In genomic region chr17:27573772-27574320, GRCm38 (mm10) we compare ENCODE assay signal across 20 mouse cellular contexts. TPM values are rescaled to one million over a fixed set of nuclear protein-coding genes. Genes with fewer than 3 reads are reported as not detected.
A peak's percentile ranks its signal among the peaks of the same experiment; 100 is the strongest.
DNase-seq lines count a peak whose midpoint lies in the region; ATAC-seq and TF ChIP-seq lines count a peak whose summit lies in the region.
"Had no signal": no experiment of that assay in that cellular context is flagged by ENCODE, and none has a peak within 500 bp of the region (broad histone marks: within the 10 kb centered on the region; RNA-seq: fewer than 3 reads in every experiment).

No protein-coding gene starts in this region.

- peaks cover 13% of the 10 kb centered on the region for H3K4me1 ChIP-seq in lung, embryonic 16.5 days (replicated peaks; ENCODE audit: control insufficient read depth, insufficient read depth, low read length)
- H3K4me1 ChIP-seq in lung, postnatal 0 days (ENCODE audit: insufficient read depth, low read depth, low read length) = no peaks in the 10 kb centered on the region
- peaks cover 9% of the 10 kb centered on the region for H3K4me1 ChIP-seq in liver, embryonic 16.5 days (ENCODE audit: control insufficient read depth, low read depth, low read length)
- H3K4me1 ChIP-seq: forebrain, embryonic 12.5 days; kidney, embryonic 15.5 days; neural tube, embryonic 12.5 days had no signal

- H3K4me3 ChIP-seq in lung, embryonic 16.5 days (ENCODE audit: low read length) = no peak overlapping the region
- H3K4me3 ChIP-seq in lung, postnatal 0 days (ENCODE audit: low read depth, low read length) = no peak overlapping the region
- no peak overlapping the region for H3K4me3 ChIP-seq in liver, embryonic 16.5 days (ENCODE audit: low read depth, low read length)
- H3K4me3 ChIP-seq: forebrain, embryonic 12.5 days; kidney, embryonic 15.5 days; limb, embryonic 15.5 days; neural tube, embryonic 12.5 days had no signal

- no peak for TF ChIP-seq EP300 in lung, postnatal 0 days (IDR thresholded peaks at IDR 0.05)

- H3K9ac ChIP-seq in lung, embryonic 16.5 days (ENCODE audit: low read length) = no peak overlapping the region
- H3K9ac ChIP-seq in lung, postnatal 0 days (replicated peaks; ENCODE audit: low read depth) = no peak overlapping the region
- H3K9ac ChIP-seq in liver, embryonic 16.5 days (ENCODE audit: low read depth, low read length) = no peak overlapping the region
- H3K9ac ChIP-seq: forebrain, embryonic 12.5 days; hindbrain, embryonic 14.5 days; kidney, embryonic 15.5 days; limb, embryonic 15.5 days; neural tube, embryonic 12.5 days had no signal

- peaks cover 4% of the 10 kb centered on the region; the same call in 1 of the 2 replicates for H3K36me3 ChIP-seq in lung, embryonic 16.5 days (ENCODE audit: control insufficient read depth, insufficient read depth, low read length)
- H3K36me3 ChIP-seq in lung, postnatal 0 days (ENCODE audit: insufficient read depth, low read length) = no peaks in the 10 kb centered on the region
- H3K36me3 ChIP-seq in liver, embryonic 16.5 days (ENCODE audit: control insufficient read depth, insufficient read depth) = no peaks in the 10 kb centered on the region

- no peak overlapping the region for H3K4me2 ChIP-seq in lung, embryonic 16.5 days (ENCODE audit: low read depth, low read length)
- no peak overlapping the region for H3K4me2 ChIP-seq in lung, postnatal 0 days (replicated peaks; ENCODE audit: low read depth, low read length)
- H3K4me2 ChIP-seq in liver, embryonic 16.5 days (ENCODE audit: low read depth, low read length) = no peak overlapping the region
- H3K4me2 ChIP-seq: forebrain, embryonic 12.5 days; hindbrain, embryonic 14.5 days; kidney, embryonic 15.5 days; limb, embryonic 15.5 days; midbrain, embryonic 11.5 days; neural tube, embryonic 12.5 days had no signal

- DNase-seq in cerebellum, adult 9-11 months = peak; percentile 67
- DNase-seq in cerebellum, postnatal 36 days = no peak
- DNase-seq in lung, postnatal 0 days (ENCODE audit: low spot score) = no peak
- no peak for DNase-seq in ovary, postnatal 36 days (ENCODE audit: low spot score)
- DNase-seq in urinary bladder, adult 2 months (ENCODE audit: low spot score) = no peak
- DNase-seq: adrenal gland, postnatal 14 days; cerebellum, postnatal 25 days; gastrocnemius, postnatal 25 days; lung, postnatal 14 days; thymus, postnatal 14 days had no signal

- no peak for ATAC-seq in lung, embryonic 16.5 days (ENCODE audit: low read depth)
- no peak for ATAC-seq in lung, postnatal 0 days
- ATAC-seq in liver, embryonic 16.5 days (ENCODE audit: low read depth) = 0 out of 2 replicates have a peak, but pooled peaks have one; percentile 37
- ATAC-seq: CD4-positive, CD25-positive, alpha-beta regulatory T cell, adult 4 months; intestine, postnatal 0 days had no signal

- WGBS in lung, embryonic 16.5 days = 79% methylated on average over 10 of the region's 10 CpGs
- 84% methylated on average over 10 of the region's 10 CpGs for WGBS in lung, postnatal 0 days
- WGBS in liver, embryonic 16.5 days (ENCODE audit: insufficient replicate concordance) = 36% methylated on average over 10 of the region's 10 CpGs

- no peak for TF ChIP-seq CTCF in lung, postnatal 0 days (IDR thresholded peaks at IDR 0.05)

- H3K27ac ChIP-seq in lung, embryonic 16.5 days (ENCODE audit: low read length) = peak overlapping the region; percentile 27; the same call in 1 of the 2 replicates
- no peak overlapping the region for H3K27ac ChIP-seq in lung, postnatal 0 days (ENCODE audit: low read length)
- H3K27ac ChIP-seq in liver, embryonic 16.5 days (ENCODE audit: low read length) = no peak overlapping the region
- H3K27ac ChIP-seq: forebrain, embryonic 12.5 days; hindbrain, embryonic 14.5 days; kidney, embryonic 15.5 days; neural tube, embryonic 12.5 days had no signal

- no peaks in the 10 kb centered on the region for H3K27me3 ChIP-seq in lung, embryonic 16.5 days (ENCODE audit: control insufficient read depth, insufficient read depth, low read depth, low read length)
- H3K27me3 ChIP-seq in lung, postnatal 0 days (replicated peaks; ENCODE audit: insufficient read depth, low read length) = no peaks in the 10 kb centered on the region
- no peaks in the 10 kb centered on the region for H3K27me3 ChIP-seq in liver, embryonic 16.5 days (ENCODE audit: control insufficient read depth, insufficient read depth, low read depth, low read length)
- H3K27me3 ChIP-seq: forebrain, embryonic 12.5 days; kidney, embryonic 15.5 days; limb, embryonic 15.5 days; neural tube, embryonic 12.5 days had no signal

- no peaks in the 10 kb centered on the region for H3K9me3 ChIP-seq in lung, embryonic 16.5 days (ENCODE audit: control insufficient read depth, low read length)
- no peaks in the 10 kb centered on the region for H3K9me3 ChIP-seq in lung, postnatal 0 days (ENCODE audit: low read length)
- H3K9me3 ChIP-seq in liver, embryonic 16.5 days (replicated peaks; ENCODE audit: control insufficient read depth, low read length) = no peaks in the 10 kb centered on the region
- H3K9me3 ChIP-seq: forebrain, embryonic 12.5 days; kidney, embryonic 15.5 days; limb, embryonic 15.5 days; neural tube, embryonic 12.5 days had no signal

RNA-seq across cellular contexts. Expression of gene AI413582, which starts 8.3 kb away (rescaled TPM):
- polyA plus RNA-seq in lung, embryonic 16.5 days (2015; fragmentation: Nextera tagmentation; extraction: Ambion mirVana) = 17.6 and 19.1 TPM in 2 replicates
- polyA plus RNA-seq in lung, postnatal 0 days (2015; fragmentation: Nextera tagmentation; extraction: Ambion mirVana) = 30.8 and 38.6 TPM in 2 replicates
- 10.5 and 10.7 TPM in 2 replicates for polyA plus RNA-seq in liver, embryonic 16.5 days (2015; fragmentation: Nextera tagmentation; extraction: Ambion mirVana)
- polyA plus RNA-seq in urinary bladder, adult 2 months (2012; rRNA removed) = 34.8 and 48.7 TPM in 2 replicates

RNA-seq across cellular contexts. Expression of gene Hmga1, which starts 17.5 kb away (rescaled TPM):
- polyA plus RNA-seq in lung, embryonic 16.5 days (2015; fragmentation: Nextera tagmentation; extraction: Ambion mirVana) = 195 and 215 TPM in 2 replicates
- polyA plus RNA-seq in lung, postnatal 0 days (2015; fragmentation: Nextera tagmentation; extraction: Ambion mirVana) = 41.2 and 50.6 TPM in 2 replicates
- polyA plus RNA-seq in liver, embryonic 16.5 days (2015; fragmentation: Nextera tagmentation; extraction: Ambion mirVana) = 98.3 and 104 TPM in 2 replicates
- 55.1 and 65.1 TPM in 2 replicates for polyA plus RNA-seq in urinary bladder, adult 2 months (2012; rRNA removed)

RNA-seq across cellular contexts. Expression of gene Nudt3, which starts 49.4 kb away (rescaled TPM):
- polyA plus RNA-seq in lung, embryonic 16.5 days (2015; fragmentation: Nextera tagmentation; extraction: Ambion mirVana) = 73.6 and 75.8 TPM in 2 replicates
- 47.6 and 54.1 TPM in 2 replicates for polyA plus RNA-seq in lung, postnatal 0 days (2015; fragmentation: Nextera tagmentation; extraction: Ambion mirVana)
- 19.2 and 20.5 TPM in 2 replicates for polyA plus RNA-seq in liver, embryonic 16.5 days (2015; fragmentation: Nextera tagmentation; extraction: Ambion mirVana)
- polyA plus RNA-seq in urinary bladder, adult 2 months (2012; rRNA removed) = 112 and 116 TPM in 2 replicates

RNA-seq across cellular contexts. Expression of gene Grm4, which starts 52.6 kb away (rescaled TPM):
- polyA plus RNA-seq in lung, embryonic 16.5 days (2015; fragmentation: Nextera tagmentation; extraction: Ambion mirVana) = 0.13 and 0.24 TPM in 2 replicates
- polyA plus RNA-seq in lung, postnatal 0 days (2015; fragmentation: Nextera tagmentation; extraction: Ambion mirVana) = not detected in 2 replicates
- polyA plus RNA-seq in liver, embryonic 16.5 days (2015; fragmentation: Nextera tagmentation; extraction: Ambion mirVana) = not detected in 2 replicates
- polyA plus RNA-seq in urinary bladder, adult 2 months (2012; rRNA removed) = 0.12 and 0.35 TPM in 2 replicates
- polyA plus RNA-seq: CD4-positive, CD25-positive, alpha-beta regulatory T cell, adult 4 months had no signal
